Mouse (Mus musculus) thymus, adult 2 months (tissue): ENCODE measurements around the gene Daw1.

Source experiments
- CTCF ChIP-seq: fragments of 200-500 bp; IDR thresholded peaks from 2 replicates; pipeline ENCODE4 v1.5.1; 2012; ENCODE audit warnings: mild to moderate bottlenecking, control low read depth, low read length, moderate library complexity, borderline replicate concordance; ENCODE audit not compliant: control insufficient read depth, poor library complexity, insufficient read depth; ENCODE audit errors: extremely low read depth
- POLR2A ChIP-seq: fragments of 200-500 bp; IDR thresholded peaks from 2 replicates; pipeline ENCODE4 v1.6.1; 2012; ENCODE audit warnings: mild to moderate bottlenecking, low read length, control low read depth, moderate library complexity; ENCODE audit not compliant: control insufficient read depth, poor library complexity, insufficient read depth; ENCODE audit errors: extremely low read depth

DNA sequence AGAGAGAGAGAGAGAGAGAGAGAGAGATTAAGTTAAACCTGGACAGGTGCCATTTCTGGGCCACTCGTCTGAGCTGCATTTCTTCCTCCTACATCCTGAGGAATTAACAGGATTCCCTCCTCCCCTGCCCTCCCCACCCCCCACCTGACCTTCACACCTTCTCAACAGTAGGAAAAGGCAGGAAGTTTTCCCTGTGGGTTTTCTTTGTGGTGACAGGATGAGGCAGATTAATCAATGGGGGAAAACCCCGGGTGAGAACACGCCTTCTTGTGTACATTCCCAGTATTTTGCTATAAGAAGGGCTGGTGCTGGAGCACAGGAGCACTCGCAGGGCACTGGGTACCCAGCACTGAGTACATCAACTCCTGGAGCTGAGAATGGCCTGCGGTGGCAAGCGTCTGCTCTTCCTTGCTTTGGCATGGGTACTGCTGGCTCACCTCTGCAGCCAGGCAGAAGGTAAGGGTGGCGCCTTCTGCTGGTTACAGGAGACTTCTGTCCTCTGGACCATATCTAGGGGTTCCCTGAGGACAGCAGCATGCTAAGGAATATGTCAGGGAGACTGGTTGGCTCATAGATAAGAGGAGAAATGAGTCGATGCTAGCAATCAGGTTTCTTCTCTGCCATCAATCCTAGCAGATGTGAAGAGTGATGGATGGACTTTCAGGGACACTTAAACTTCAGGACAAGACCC is 43.0 kb upstream of the Daw1 start, which contains the start of gene Ccl20:
- no peak for TF ChIP-seq CTCF
- no peak for TF ChIP-seq POLR2A
